Mouse (Mus musculus) brain, embryonic 14.5 days (tissue): Measurements from ENCODE around the gene Tm9sf3.

ENCODE experiments used
- CTCF ChIP-seq: fragments of 200-500 bp; IDR thresholded peaks from 2 replicates; pipeline ENCODE4 v1.5.1; 2012; ENCODE audit warnings: inconsistent platforms, mild to moderate bottlenecking, moderate library complexity, borderline replicate concordance; ENCODE audit not compliant: insufficient read depth, insufficient read length; ENCODE audit errors: extremely low read depth
- POLR2A ChIP-seq: fragments of 200-500 bp; IDR thresholded peaks from 2 replicates; pipeline ENCODE4 v1.6.1; 2012; ENCODE audit warnings: mild to moderate bottlenecking, inconsistent platforms, borderline replicate concordance; ENCODE audit not compliant: poor library complexity, insufficient read depth, insufficient read length, severe bottlenecking; ENCODE audit errors: extremely low read depth

GRCm38 (mm10) chr19:41301856-41302255 is 38.1 kb upstream of the Tm9sf3 start:
- TF ChIP-seq POLR2A (no peak), CTCF (no peak)
